Mouse (Mus musculus) gastrocnemius, adult 8-10 months (tissue): ENCODE data around the gene Tcaf3. TPM values are rescaled to one million over a fixed set of nuclear protein-coding genes. Genes with fewer than 3 reads are reported as not detected.

Source experiments
- DNase-seq, 2 experiments: peaks; one replicate each; pipeline ENCODE4 v3.0.0; 2022; ENCODE audit warnings: low spot score in 2 of 2
- total RNA-seq, 4 experiments: library from RNA; stranded (reverse); gene quantifications; 2 replicates each; pipeline ENCODE4 v1.2.4; 2022

Tcaf3 gene
- not detected for total RNA-seq

GRCm38 (mm10) chr6:42597592-42597991 is at the start of gene Tcaf3:
Gene Tcaf3, minus strand, starts transcription at chr6:42597692.
- no peak for DNase-seq

DNA sequence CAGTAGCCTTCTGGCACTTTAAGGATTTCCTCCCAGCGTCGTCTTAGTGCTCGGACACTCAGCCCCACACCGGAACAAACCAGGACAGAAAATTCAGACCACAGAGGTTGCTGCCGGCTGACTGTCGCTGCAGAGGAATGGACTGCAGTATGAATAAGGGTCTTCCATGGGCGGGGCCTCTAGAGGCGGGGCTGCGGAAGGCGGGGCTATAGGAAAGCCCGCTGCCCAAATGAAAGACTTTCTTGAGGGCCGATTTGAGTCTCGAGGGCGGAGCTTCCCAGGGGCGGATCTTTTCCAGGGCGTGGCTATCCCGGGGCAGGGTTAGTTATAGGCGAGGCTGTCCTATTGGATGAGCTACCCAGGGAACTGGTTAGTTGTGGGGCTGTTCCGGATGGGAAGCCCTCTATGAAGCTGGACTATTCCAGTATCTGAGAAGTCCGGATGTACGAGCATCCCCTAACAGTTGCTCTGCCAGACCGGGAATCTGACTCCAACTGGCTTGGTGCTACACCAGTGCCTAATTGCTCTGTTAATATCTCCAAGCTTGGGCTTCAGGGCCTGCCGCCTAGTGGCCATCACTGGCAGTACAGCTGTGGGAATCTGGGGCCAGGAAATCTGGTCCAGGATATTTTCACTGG is 47.5 kb upstream of the Tcaf3 start, which contains the start of gene Tcaf2:
Tcaf2 (minus strand) TSS at position 343 of the 638 bp plus-strand sequence.
- peak; percentile 88 to 92 for DNase-seq

DNA sequence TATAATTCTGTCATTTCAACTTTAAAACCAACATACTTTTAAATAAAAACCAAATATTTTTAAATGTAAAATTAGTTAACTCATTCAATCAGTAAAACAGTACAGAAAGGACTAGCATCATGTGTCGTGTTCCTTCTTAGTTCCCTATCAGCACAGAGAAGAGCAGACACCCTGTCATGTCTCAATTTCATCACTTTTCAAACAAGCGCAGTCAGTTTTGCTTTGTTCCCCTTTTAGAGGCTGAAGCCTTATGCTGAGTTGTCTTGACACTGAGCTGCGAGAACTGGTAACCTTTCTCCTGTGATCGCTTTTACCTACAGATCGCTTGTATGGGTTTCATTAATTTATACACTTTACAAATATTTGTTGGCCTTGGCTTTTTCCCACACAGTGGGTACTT is 36.9 kb upstream of the Tcaf3 start:
- no peak for DNase-seq

DNA sequence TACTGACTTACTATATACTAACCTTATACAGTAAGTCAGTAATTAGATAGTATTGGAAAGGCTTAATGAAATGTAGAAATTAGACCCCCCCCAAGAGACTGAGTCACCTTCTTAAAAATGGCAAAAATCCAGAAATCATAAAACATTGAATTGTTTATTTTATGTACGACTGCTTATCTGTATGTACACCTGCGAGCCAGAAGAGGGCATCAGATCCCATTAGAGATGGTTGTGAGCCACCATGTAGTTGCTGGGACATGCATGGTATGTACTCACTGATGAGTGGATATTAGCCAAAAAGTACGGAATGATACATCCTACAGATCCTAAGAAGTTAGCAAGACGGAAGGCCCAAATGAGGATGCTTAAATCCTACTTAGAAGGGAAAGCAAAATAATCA is 33.9 kb upstream of the Tcaf3 start:
- no peak for DNase-seq

- no peak for DNase-seq
Observed at GRCm38 (mm10) chr6:42616904-42617303, 19.4 kb upstream of the Tcaf3 start.

DNA sequence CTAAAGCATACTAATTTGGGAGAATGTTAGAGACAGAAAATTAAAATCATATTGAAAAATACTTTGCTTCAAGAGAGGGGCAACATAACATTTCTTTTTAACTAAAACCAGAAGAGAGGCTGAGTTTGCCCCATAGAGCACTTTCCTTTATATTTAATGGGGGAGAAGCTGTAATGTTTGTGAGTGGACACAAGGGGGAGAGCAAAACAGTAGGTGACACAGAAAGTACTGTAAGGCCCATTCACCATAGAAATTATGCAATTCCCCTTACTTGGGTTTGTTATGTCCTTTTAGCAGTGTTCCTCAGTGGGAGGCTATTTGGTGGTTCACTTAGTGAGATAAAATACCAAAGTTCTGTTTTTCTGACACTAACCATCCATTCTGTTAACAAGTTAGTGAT is 14.7 kb upstream of the Tcaf3 start:
- DNase-seq, result no peak

- DNase-seq, result no peak
Observed at GRCm38 (mm10) chr6:42610954-42611522, 13.5 kb upstream of the Tcaf3 start.

GRCm38 (mm10) chr6:42593138-42593882 is 4.2 kb downstream of the Tcaf3 start:
- no peak for DNase-seq

GRCm38 (mm10) chr6:42586569-42586968 is 10.9 kb downstream of the Tcaf3 start:
- DNase-seq, result no peak

GRCm38 (mm10) chr6:42583488-42583872 is 14.0 kb downstream of the Tcaf3 start:
- peak in 1 of 2 experiments; percentile 21 for DNase-seq

DNA sequence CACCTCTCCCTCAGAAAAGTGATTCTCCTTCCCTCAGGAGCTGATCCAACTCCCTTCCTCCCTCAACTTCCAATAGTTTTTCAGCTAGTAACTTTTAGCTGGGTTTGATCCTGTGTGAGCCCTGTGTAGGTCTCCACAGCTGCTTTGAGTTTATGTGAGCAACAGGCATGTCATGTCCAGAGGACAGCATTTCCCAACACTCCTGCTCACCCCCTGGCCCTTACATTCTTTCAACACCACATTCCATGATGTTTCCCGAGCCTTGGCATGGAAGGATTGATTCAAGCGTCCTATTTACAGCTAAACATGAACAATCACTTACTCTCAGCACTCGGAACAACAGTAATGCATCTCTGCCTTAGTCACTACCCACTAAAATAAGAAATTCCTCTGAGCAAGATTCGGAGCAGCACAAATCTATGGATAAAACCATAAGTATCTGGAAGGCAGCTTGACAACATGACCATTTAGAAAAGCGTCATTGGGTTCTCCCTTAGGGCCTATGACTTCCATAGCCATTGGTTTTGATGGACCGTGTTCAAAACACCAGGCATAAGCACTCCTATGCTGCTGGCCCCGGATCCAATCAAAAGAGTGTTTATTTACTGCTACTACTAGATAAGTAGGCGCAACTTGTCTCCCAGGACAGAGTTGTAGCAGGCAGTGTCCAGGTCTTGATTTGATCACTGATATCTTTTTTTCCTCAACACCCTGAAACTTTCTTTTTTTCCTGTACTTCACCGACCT is 14.6 kb downstream of the Tcaf3 start:
- no peak for DNase-seq

DNA sequence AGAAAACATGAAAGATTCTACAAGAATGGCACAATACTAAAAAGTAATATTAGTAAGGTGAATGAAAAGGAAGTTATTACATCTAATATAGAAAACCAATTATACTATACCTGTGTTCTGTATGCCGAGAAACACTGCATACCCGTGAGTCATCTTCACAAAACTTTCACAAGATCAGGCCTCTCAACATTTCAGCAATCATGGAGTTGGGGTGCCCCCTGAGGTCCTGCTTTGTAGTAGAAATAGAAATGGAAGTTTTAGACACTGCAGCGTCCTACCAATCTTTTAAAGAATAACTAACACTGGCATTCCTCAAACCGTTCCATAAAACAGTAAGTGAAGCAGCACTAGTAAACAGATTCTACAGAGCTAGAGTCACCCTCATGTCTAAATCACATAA is 18.8 kb downstream of the Tcaf3 start:
- DNase-seq, result no peak

- DNase-seq, result no peak
Observed at GRCm38 (mm10) chr6:42577433-42577832, 20.1 kb downstream of the Tcaf3 start.

- no peak for DNase-seq
Observed at GRCm38 (mm10) chr6:42568205-42568604, 29.3 kb downstream of the Tcaf3 start.

GRCm38 (mm10) chr6:42566076-42566598 is 31.4 kb downstream of the Tcaf3 start:
- DNase-seq, result no peak

DNA sequence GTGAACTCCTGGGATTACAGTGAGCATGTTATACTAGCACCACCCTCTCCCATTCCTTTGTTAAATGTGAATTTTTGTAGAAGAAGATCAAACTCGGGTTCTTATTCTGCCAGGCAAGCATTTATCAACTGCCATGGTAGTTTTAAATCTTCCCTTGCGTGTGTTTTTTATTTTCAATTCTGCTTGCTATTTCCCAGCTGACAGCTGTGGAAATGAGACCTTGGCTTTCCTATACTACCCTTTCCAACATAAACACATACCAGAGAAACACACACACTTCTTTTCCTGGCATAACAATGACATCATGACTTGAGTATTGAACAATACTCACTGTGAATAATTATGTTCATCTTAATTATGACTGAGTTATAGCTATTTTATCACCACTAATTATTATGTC is 35.2 kb downstream of the Tcaf3 start:
- DNase-seq, result no peak

DNA sequence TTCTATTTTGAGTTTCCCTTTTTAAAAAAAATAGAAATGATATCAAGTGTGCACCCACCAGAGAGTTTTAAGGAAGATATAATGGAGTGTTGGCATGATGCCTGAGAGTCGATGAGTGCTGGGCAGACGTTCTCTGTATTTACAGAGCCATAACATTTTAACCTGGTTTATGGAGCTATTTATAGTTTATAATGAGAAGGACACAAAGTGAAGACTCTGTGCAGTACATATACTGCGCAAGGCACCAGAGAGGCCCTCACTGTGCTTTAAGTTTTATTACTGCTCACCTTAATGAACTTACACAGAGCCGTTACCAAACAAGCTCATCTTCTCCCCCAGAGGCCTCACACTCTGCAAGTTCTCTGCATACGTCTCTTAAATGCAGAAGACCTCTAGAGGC is 36.6 kb downstream of the Tcaf3 start:
- DNase-seq, result no peak

- no peak for DNase-seq
Observed at GRCm38 (mm10) chr6:42558641-42559040, 38.9 kb downstream of the Tcaf3 start.

- no peak for DNase-seq
Observed at GRCm38 (mm10) chr6:42547461-42547860, 50.0 kb downstream of the Tcaf3 start, which contains the start of gene Olfr455. Gene Olfr455, minus strand, starts transcription at chr6:42547587.

GRCm38 (mm10) chr6:42546180-42546579 is 51.3 kb downstream of the Tcaf3 start:
- no peak for DNase-seq

GRCm38 (mm10) chr6:42545451-42545885 is 52.0 kb downstream of the Tcaf3 start:
- DNase-seq, result no peak

- DNase-seq, result no peak
Observed at GRCm38 (mm10) chr6:42544846-42545245, 52.6 kb downstream of the Tcaf3 start.
